Mouse (Mus musculus): ENCODE results near the gene Rad50. TPM values are rescaled to one million over a fixed set of nuclear protein-coding genes. Genes with fewer than 3 reads are reported as not detected.

Gene Rad50
- polyA plus RNA-seq, 2 experiments, result 5.1 to 10.3 TPM

DNA sequence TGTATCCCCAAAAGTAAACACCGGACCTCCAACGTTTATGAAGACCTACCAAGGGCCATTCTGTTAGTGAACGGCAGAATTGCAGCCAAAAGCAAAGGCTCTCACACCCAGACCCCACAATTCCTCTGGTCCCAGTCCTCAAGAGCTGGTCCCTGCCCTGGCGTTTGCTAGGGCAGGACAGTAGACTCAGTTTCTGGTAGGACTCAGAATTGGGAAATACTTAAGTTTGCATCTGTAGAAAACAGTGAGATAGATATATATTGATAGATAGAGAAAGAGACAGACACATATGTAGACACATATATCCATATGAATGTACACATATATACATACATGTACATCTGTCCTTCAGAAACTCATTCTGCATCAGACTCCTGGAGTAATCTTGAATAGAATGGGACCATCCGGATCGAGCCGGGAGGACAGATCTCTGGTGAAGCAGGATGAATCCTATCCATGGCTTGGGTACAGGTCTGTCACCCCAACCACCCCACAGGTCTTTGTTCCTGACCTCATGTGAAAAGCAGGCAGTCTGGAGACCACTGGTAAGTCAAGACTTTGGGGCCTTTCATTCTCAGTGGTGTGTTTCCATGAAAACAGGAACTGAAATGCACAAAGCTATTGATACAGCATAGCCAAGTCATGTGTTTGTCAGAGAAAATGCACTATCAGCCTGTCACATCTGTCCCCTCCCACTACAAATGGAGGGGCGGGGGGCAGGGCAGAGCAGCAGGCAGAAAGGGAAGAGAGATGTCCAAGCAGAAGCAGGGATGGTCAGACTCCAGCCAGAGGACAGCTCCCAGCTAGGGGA lies 90.2 kb downstream of the Rad50 start:
- H3K27ac ChIP-seq, result no peak overlapping the region; the same call in 1 of the 2 replicates
- no peak overlapping the region for H3K4me3 ChIP-seq (ENCODE audit: insufficient read depth in 1 of 2, low read depth in 2 of 2, low read length in 2 of 2)
- no peak for DNase-seq (ENCODE audit: low read depth in 3 of 3, low spot score in 3 of 3)

DNA sequence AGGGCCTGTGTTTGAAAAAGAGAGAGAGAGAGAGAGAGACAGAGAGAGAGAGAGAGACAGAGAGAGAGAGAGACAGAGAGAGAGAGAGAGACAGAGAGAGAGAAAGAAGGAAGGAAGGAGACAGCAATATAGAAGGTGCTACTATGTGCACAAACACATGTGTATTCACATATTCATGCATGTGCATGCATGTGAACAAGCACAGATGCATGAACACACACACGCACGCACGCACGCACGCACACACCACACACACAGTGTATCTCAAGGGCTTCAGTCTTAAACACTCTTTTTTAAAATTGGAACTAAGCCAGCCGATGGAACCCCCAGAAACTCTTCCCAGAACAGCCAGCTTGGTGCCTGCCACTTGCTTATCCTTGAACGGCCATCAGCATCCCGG lies 91.5 kb downstream of the Rad50 start:
- 88% methylated on average over 8 of the region's 8 CpGs for WGBS (ENCODE audit: insufficient replicate concordance)
- peak overlapping the region; percentile 32; the same call in 1 of the 2 replicates for H3K4me2 ChIP-seq (ENCODE audit: low read depth)
- DNase-seq (ENCODE audit: low read depth in 3 of 3, low spot score in 3 of 3) (no peak), ATAC-seq (ENCODE audit: insufficient read depth) (no peak)
- H3K27ac ChIP-seq, result peak overlapping the region; percentile 27; the same call in 1 of the 2 replicates
- H3K4me1 ChIP-seq (replicated peaks; ENCODE audit: control insufficient read depth in 2 of 2, insufficient read depth in 2 of 2, low read length in 1 of 2), result peaks cover 33 to 45% of the 10 kb centered on the region in 2 experiments
- H3K27me3 ChIP-seq (ENCODE audit: control insufficient read depth, insufficient read depth, low read length), result no peaks in the 10 kb centered on the region
- no peak for TF ChIP-seq EP300 (IDR thresholded peaks at IDR 0.05; ENCODE audit: low read depth)
- TF ChIP-seq CTCF (IDR thresholded peaks at IDR 0.05; ENCODE audit: low read depth), result no peak
- no peaks in the 10 kb centered on the region for H3K9me3 ChIP-seq (ENCODE audit: control insufficient read depth, low read length)
- peak overlapping the region; percentile 50 for H3K9ac ChIP-seq (replicated peaks)
- H3K4me3 ChIP-seq (ENCODE audit: insufficient read depth in 1 of 2, low read depth in 2 of 2, low read length in 2 of 2), result no peak overlapping the region
- no peaks in the 10 kb centered on the region for H3K36me3 ChIP-seq (replicated peaks; ENCODE audit: control insufficient read depth, insufficient read depth, low read depth)

More for the DNA sequence above, 90.2 kb downstream of the Rad50 start:
- ATAC-seq (ENCODE audit: insufficient read depth), result peak; percentile 45; the same call in 1 of the 2 replicates
- Histone ChIP-seq H3K4me2 (ENCODE audit: low read depth) (peak overlapping the region; percentile 28; the same call in 1 of the 2 replicates), H3K9me3 (ENCODE audit: control insufficient read depth, low read length) (no peaks in the 10 kb centered on the region), H3K9ac (replicated peaks) (no peak overlapping the region), H3K4me1 (replicated peaks; ENCODE audit: control insufficient read depth in 2 of 2, insufficient read depth in 2 of 2, low read length in 1 of 2) (peaks cover 33 to 52% of the 10 kb centered on the region in 2 experiments), H3K27me3 (ENCODE audit: control insufficient read depth, insufficient read depth, low read length) (no peaks in the 10 kb centered on the region), H3K36me3 (replicated peaks; ENCODE audit: control insufficient read depth, insufficient read depth, low read depth) (no peaks in the 10 kb centered on the region)
- 47% methylated on average over 8 of the region's 8 CpGs for WGBS (ENCODE audit: insufficient replicate concordance)
- no peak for TF ChIP-seq EP300 (IDR thresholded peaks at IDR 0.05; ENCODE audit: low read depth)
- no peak for TF ChIP-seq CTCF (IDR thresholded peaks at IDR 0.05; ENCODE audit: low read depth)

DNA sequence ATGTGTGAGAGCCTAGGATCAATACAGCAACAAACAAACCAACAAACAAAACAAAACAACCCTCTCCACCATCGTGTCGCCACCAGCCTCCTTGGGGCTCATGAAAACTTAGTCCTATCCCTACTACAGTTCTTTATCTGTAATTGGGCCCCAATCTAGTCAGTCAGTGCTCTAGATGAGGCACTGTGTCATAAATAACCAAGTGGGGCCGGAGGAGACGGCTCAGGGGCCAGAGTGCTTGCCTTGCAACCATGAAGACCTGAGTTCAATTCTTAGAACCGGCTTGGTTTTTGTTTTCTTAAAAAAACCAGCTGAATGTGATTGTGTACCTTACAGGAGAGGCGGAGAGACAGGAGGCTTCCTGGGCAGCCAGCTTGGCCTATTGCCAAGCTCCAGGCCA lies 91.9 kb downstream of the Rad50 start:
- peak overlapping the region; percentile 50 for H3K9ac ChIP-seq (replicated peaks)
- peak overlapping the region; percentile 32 for H3K4me2 ChIP-seq (ENCODE audit: low read depth)
- H3K4me3 ChIP-seq (ENCODE audit: insufficient read depth in 1 of 2, low read depth in 2 of 2, low read length in 2 of 2), result no peak overlapping the region

DNA sequence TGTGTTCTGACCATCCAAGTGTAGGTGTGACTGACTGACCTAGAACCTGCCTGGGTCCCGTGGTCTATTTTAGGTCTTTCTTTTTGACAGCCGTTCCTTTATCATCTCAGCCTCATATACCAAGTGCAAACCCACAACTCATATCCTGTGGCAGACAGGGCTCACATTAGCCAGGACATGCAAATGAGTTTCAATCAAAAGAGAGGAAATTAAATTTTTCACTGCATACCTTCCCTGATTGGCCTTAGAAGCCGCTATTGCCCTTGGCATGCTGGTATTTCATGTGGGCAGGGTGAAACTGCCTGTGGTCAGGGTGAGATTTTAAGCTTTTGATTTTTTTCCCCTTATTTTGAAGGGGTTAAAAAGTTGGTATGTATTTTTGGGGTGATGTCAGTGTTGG lies 97.4 kb downstream of the Rad50 start:
- no peaks in the 10 kb centered on the region for H3K36me3 ChIP-seq (replicated peaks; ENCODE audit: control insufficient read depth, insufficient read depth, low read depth)
- no peak overlapping the region for H3K4me3 ChIP-seq (ENCODE audit: insufficient read depth in 1 of 2, low read depth in 2 of 2, low read length in 2 of 2)
- TF ChIP-seq EP300 (IDR thresholded peaks at IDR 0.05; ENCODE audit: low read depth) (no peak), CTCF (IDR thresholded peaks at IDR 0.05; ENCODE audit: low read depth) (no peak)
- no peaks in the 10 kb centered on the region for H3K27me3 ChIP-seq (ENCODE audit: control insufficient read depth, insufficient read depth, low read length)
- H3K4me2 ChIP-seq (ENCODE audit: low read depth), result no peak overlapping the region
- DNase-seq (ENCODE audit: low read depth in 3 of 3, low spot score in 3 of 3) (no peak), ATAC-seq (ENCODE audit: insufficient read depth) (peak; percentile 16; the same call in 1 of the 2 replicates)
- no peak overlapping the region for H3K27ac ChIP-seq
- 32% methylated on average over 3 of the region's 3 CpGs for WGBS (ENCODE audit: insufficient replicate concordance)
- no peak overlapping the region for H3K9ac ChIP-seq (replicated peaks)
- H3K9me3 ChIP-seq (ENCODE audit: control insufficient read depth, low read length), result no peaks in the 10 kb centered on the region
- peaks cover 8 to 34% of the 10 kb centered on the region in 2 experiments for H3K4me1 ChIP-seq (replicated peaks; ENCODE audit: control insufficient read depth in 2 of 2, insufficient read depth in 2 of 2, low read length in 1 of 2)

More for the DNA sequence above, 91.9 kb downstream of the Rad50 start:
- DNase-seq (ENCODE audit: low read depth in 3 of 3, low spot score in 3 of 3), result no peak
- WGBS (ENCODE audit: insufficient replicate concordance), result 20% methylated on average over 6 of the region's 6 CpGs
- peaks cover 33 to 45% of the 10 kb centered on the region in 2 experiments for H3K4me1 ChIP-seq (replicated peaks; ENCODE audit: control insufficient read depth in 2 of 2, insufficient read depth in 2 of 2, low read length in 1 of 2)
- no peaks in the 10 kb centered on the region for H3K9me3 ChIP-seq (ENCODE audit: control insufficient read depth, low read length)
- ATAC-seq (ENCODE audit: insufficient read depth), result peak; percentile 68
- peak overlapping the region; percentile 27; the same call in 1 of the 2 replicates for H3K27ac ChIP-seq
- no peak for TF ChIP-seq EP300 (IDR thresholded peaks at IDR 0.05; ENCODE audit: low read depth)
- TF ChIP-seq CTCF (IDR thresholded peaks at IDR 0.05; ENCODE audit: low read depth), result no peak
- H3K27me3 ChIP-seq (ENCODE audit: control insufficient read depth, insufficient read depth, low read length), result no peaks in the 10 kb centered on the region
- no peaks in the 10 kb centered on the region for H3K36me3 ChIP-seq (replicated peaks; ENCODE audit: control insufficient read depth, insufficient read depth, low read depth)

DNA sequence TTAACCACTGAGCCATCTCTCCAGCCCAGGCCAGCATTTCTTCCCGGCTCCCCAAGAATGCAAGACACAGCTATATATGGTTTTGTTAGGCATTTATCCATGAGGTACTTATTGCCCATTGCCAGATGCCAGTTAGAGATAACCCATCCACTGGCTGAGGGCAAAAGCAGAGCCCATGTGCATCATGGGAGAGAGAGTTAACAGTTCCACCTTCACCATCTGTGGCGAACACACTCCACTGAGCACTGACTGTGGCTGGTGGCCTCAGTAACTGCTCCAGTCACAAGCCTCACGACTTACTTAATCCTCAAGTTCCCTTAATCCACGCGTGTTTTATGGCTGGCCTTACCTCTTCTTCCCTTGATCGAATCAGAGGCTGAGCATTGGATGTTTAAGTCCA lies 97.9 kb downstream of the Rad50 start:
- Histone ChIP-seq H3K9me3 (ENCODE audit: control insufficient read depth, low read length) (no peaks in the 10 kb centered on the region), H3K4me2 (ENCODE audit: low read depth) (no peak overlapping the region), H3K9ac (replicated peaks) (no peak overlapping the region), H3K4me1 (replicated peaks; ENCODE audit: control insufficient read depth in 2 of 2, insufficient read depth in 2 of 2, low read length in 1 of 2) (peaks cover 4 to 29% of the 10 kb centered on the region in 2 experiments), H3K4me3 (ENCODE audit: insufficient read depth in 1 of 2, low read depth in 2 of 2, low read length in 2 of 2) (no peak overlapping the region), H3K27ac (no peak overlapping the region), H3K27me3 (ENCODE audit: control insufficient read depth, insufficient read depth, low read length) (no peaks in the 10 kb centered on the region), H3K36me3 (replicated peaks; ENCODE audit: control insufficient read depth, insufficient read depth, low read depth) (no peaks in the 10 kb centered on the region)
- ATAC-seq (ENCODE audit: insufficient read depth), result peak; percentile 74
- peak in 1 of 3 experiments; percentile 32 for DNase-seq (ENCODE audit: low read depth in 3 of 3, low spot score in 3 of 3)
- no peak for TF ChIP-seq CTCF (IDR thresholded peaks at IDR 0.05; ENCODE audit: low read depth)
- TF ChIP-seq EP300 (IDR thresholded peaks at IDR 0.05; ENCODE audit: low read depth), result peak; percentile 27; the same call in 1 of the 2 replicates
- 28% methylated on average over 6 of the region's 6 CpGs for WGBS (ENCODE audit: insufficient replicate concordance)

Data from liver, embryonic 14.5 days (tissue).